Mouse (Mus musculus) heart, embryonic 16.5 days (tissue): ENCODE data around the gene Tet2. TPM values are rescaled to one million over a fixed set of nuclear protein-coding genes. Genes with fewer than 3 reads are reported as not detected.

Experiments used
- ATAC-seq: fragments of 200-750 bp; cut with Nextera tagmentation; replicated peaks from 2 replicates; pipeline ENCODE4 v1.8.0; 2017; ENCODE audit warnings: moderate number of reproducible peaks; ENCODE audit not compliant: insufficient read depth, low FRiP score; ENCODE audit errors: extremely low read depth
- H3K27ac ChIP-seq: fragments of 300-500 bp; sonication (generic); 2 replicates; pipeline ENCODE4 v1.5.1; 2014; ENCODE audit warnings: mild to moderate bottlenecking, low read length, control low read depth, moderate library complexity
- H3K27me3 ChIP-seq: fragments of 300-500 bp; sonication (generic); 2 replicates; pipeline ENCODE4 v1.6.1; 2014; ENCODE audit warnings: low read length, mixed read lengths; ENCODE audit not compliant: control insufficient read depth, insufficient read depth
- H3K36me3 ChIP-seq: fragments of 300-500 bp; sonication (generic); 2 replicates; pipeline ENCODE4 v1.6.1; 2014; ENCODE audit not compliant: control insufficient read depth, insufficient read depth
- H3K4me1 ChIP-seq: fragments of 300-500 bp; sonication (generic); 2 replicates; pipeline ENCODE4 v1.6.1; 2014; ENCODE audit warnings: low read length, mixed read lengths; ENCODE audit not compliant: control insufficient read depth, insufficient read depth
- H3K4me2 ChIP-seq: fragments of 300-500 bp; sonication (generic); 2 replicates; pipeline ENCODE4 v1.6.1; 2014; ENCODE audit warnings: low read depth, mild to moderate bottlenecking, control low read depth, low read length
- H3K4me3 ChIP-seq: fragments of 300-500 bp; sonication (generic); 2 replicates; pipeline ENCODE4 v1.5.1; 2014; ENCODE audit warnings: mild to moderate bottlenecking, control low read depth, low read length
- H3K9ac ChIP-seq: fragments of 300-500 bp; sonication (generic); 2 replicates; pipeline ENCODE4 v1.6.1; 2014; ENCODE audit warnings: low read length, control low read depth
- H3K9me3 ChIP-seq: fragments of 300-500 bp; sonication (generic); replicated peaks from 2 replicates; pipeline ENCODE4 v1.6.1; 2016; ENCODE audit warnings: low read length; ENCODE audit not compliant: control insufficient read depth
- WGBS: fragments of 180-500 bp; shearing (Covaris S2); extraction: QIAGEN DNeasy Blood & Tissue Kit; methylation state at CpG from one replicate; pipeline ENCODE4 v1.1.7; 2014; 5-methylcytosine and 5-hydroxymethylcytosine counted together
- polyA plus RNA-seq: library from polyadenylated mRNA; unstranded; fragments of >200 nt; fragmentation: Nextera tagmentation; extraction: Ambion mirVana; gene quantifications from 2 replicates; pipeline ENCODE4 v1.2.1, GENCODE M21; 2015

Tet2 gene
- polyA plus RNA-seq, 1 experiment from 2014 or later: 11.3 TPM

GRCm38 (mm10) chr3:133554092-133554491 is 9.2 kb upstream of the Tet2 start:
- WGBS: 86% methylated on average over 4 of the region's 4 CpGs
- Histone ChIP-seq H3K36me3 (no peaks in the 10 kb centered on the region), H3K27me3 (no peaks in the 10 kb centered on the region), H3K9ac (no peak overlapping the region), H3K4me3 (no peak overlapping the region), H3K27ac (no peak overlapping the region), H3K4me1 (no peaks in the 10 kb centered on the region), H3K9me3 (no peaks in the 10 kb centered on the region), H3K4me2 (no peak overlapping the region)
- ATAC-seq: no peak

- ATAC-seq: no peak
- H3K4me1 ChIP-seq: no peaks in the 10 kb centered on the region
- H3K27me3 ChIP-seq: no peaks in the 10 kb centered on the region
- no peak overlapping the region for H3K4me3 ChIP-seq
- no peaks in the 10 kb centered on the region for H3K9me3 ChIP-seq
- H3K27ac ChIP-seq: no peak overlapping the region
- no peak overlapping the region for H3K4me2 ChIP-seq
- H3K36me3 ChIP-seq: no peaks in the 10 kb centered on the region
- 67% methylated on average over 8 of the region's 8 CpGs for WGBS
- no peak overlapping the region for H3K9ac ChIP-seq
Observed at GRCm38 (mm10) chr3:133551941-133552340, 7.0 kb upstream of the Tet2 start.

GRCm38 (mm10) chr3:133549385-133550170 is 4.6 kb upstream of the Tet2 start:
- no peaks in the 10 kb centered on the region for H3K36me3 ChIP-seq
- no peaks in the 10 kb centered on the region for H3K9me3 ChIP-seq
- 58% methylated on average over 7 of the region's 7 CpGs for WGBS
- no peak overlapping the region for H3K9ac ChIP-seq
- no peak overlapping the region for H3K4me3 ChIP-seq
- no peak overlapping the region for H3K27ac ChIP-seq
- no peaks in the 10 kb centered on the region for H3K4me1 ChIP-seq
- ATAC-seq: no peak
- no peak overlapping the region for H3K4me2 ChIP-seq
- H3K27me3 ChIP-seq: no peaks in the 10 kb centered on the region

GRCm38 (mm10) chr3:133548613-133549012 is 3.7 kb upstream of the Tet2 start:
- H3K27me3 ChIP-seq: no peaks in the 10 kb centered on the region
- WGBS: 82% methylated on average over 2 of the region's 2 CpGs
- H3K9ac ChIP-seq: no peak overlapping the region
- H3K27ac ChIP-seq: no peak overlapping the region
- H3K9me3 ChIP-seq: no peaks in the 10 kb centered on the region
- H3K4me1 ChIP-seq: no peaks in the 10 kb centered on the region
- no peak for ATAC-seq
- H3K4me2 ChIP-seq: no peak overlapping the region
- no peak overlapping the region for H3K4me3 ChIP-seq
- no peaks in the 10 kb centered on the region for H3K36me3 ChIP-seq

GRCm38 (mm10) chr3:133546790-133547189 is 1.9 kb upstream of the Tet2 start:
- Histone ChIP-seq H3K4me1 (peaks cover 4% of the 10 kb centered on the region), H3K36me3 (no peaks in the 10 kb centered on the region), H3K9ac (no peak overlapping the region), H3K27ac (no peak overlapping the region), H3K9me3 (no peaks in the 10 kb centered on the region), H3K27me3 (no peaks in the 10 kb centered on the region), H3K4me2 (no peak overlapping the region), H3K4me3 (no peak overlapping the region)
- 52% methylated on average over 2 of the region's 2 CpGs for WGBS
- ATAC-seq: no peak

GRCm38 (mm10) chr3:133545304-133545666 is 346 bp upstream of the Tet2 start:
- H3K4me1 ChIP-seq: peaks cover 6% of the 10 kb centered on the region
- H3K4me2 ChIP-seq: peak overlapping the region; percentile 76
- H3K36me3 ChIP-seq: no peaks in the 10 kb centered on the region
- 23% methylated on average over 6 of the region's 6 CpGs for whole genome bisulfite sequencing
- H3K27me3 ChIP-seq: no peaks in the 10 kb centered on the region
- no peak for ATAC-seq
- peak overlapping the region; percentile 90 for H3K9ac ChIP-seq
- H3K9me3 ChIP-seq: no peaks in the 10 kb centered on the region
- H3K4me3 ChIP-seq: peak overlapping the region; percentile 89
- H3K27ac ChIP-seq: no peak overlapping the region

- Histone ChIP-seq H3K4me1 (peaks cover 6% of the 10 kb centered on the region), H3K9me3 (no peaks in the 10 kb centered on the region), H3K4me2 (peak overlapping the region; percentile 82), H3K36me3 (no peaks in the 10 kb centered on the region), H3K27me3 (no peaks in the 10 kb centered on the region), H3K27ac (peak overlapping the region; percentile 94), H3K4me3 (peak overlapping the region; percentile 89), H3K9ac (peak overlapping the region; percentile 90)
- peak; percentile 94 for ATAC-seq
- WGBS: 0% methylated on average over 41 of the region's 52 CpGs
Observed at GRCm38 (mm10) chr3:133544131-133544550, 798 bp downstream of the Tet2 start.

- under 1% methylated on average over 21 of the region's 21 CpGs for WGBS
- 0 out of 2 replicates have a peak, but pooled peaks cover 2% of the 10 kb centered on the region for H3K9me3 ChIP-seq
- peak overlapping the region; percentile 89 for H3K4me3 ChIP-seq
- peak overlapping the region; percentile 90 for H3K9ac ChIP-seq
- H3K4me1 ChIP-seq: peaks cover 6% of the 10 kb centered on the region
- H3K27me3 ChIP-seq: no peaks in the 10 kb centered on the region
- peaks cover 3% of the 10 kb centered on the region; the same call in 1 of the 2 replicates for H3K36me3 ChIP-seq
- no peak for ATAC-seq
- peak overlapping the region; percentile 94 for H3K27ac ChIP-seq
- peak overlapping the region; percentile 82 for H3K4me2 ChIP-seq
Observed at GRCm38 (mm10) chr3:133543101-133544020, 1.6 kb downstream of the Tet2 start.

GRCm38 (mm10) chr3:133542084-133542483 is 2.9 kb downstream of the Tet2 start:
- H3K4me1 ChIP-seq: peaks cover 6% of the 10 kb centered on the region
- no peak overlapping the region for H3K9ac ChIP-seq
- no peak for ATAC-seq
- H3K4me3 ChIP-seq: 0 out of 2 replicates have a peak overlapping the region, but pooled peaks have one; percentile 12
- no peaks in the 10 kb centered on the region for H3K27me3 ChIP-seq
- no peak overlapping the region for H3K27ac ChIP-seq
- H3K36me3 ChIP-seq: peaks cover 3% of the 10 kb centered on the region; the same call in 1 of the 2 replicates
- H3K9me3 ChIP-seq: 0 out of 2 replicates have a peak, but pooled peaks cover 2% of the 10 kb centered on the region
- peak overlapping the region; percentile 32 for H3K4me2 ChIP-seq
